In genomic region chr7:19227883-19228792, GRCm38 (mm10) we compare ENCODE assay signal across 8 mouse cellular contexts. TPM values are rescaled to one million over a fixed set of nuclear protein-coding genes. Genes with fewer than 3 reads are reported as not detected.
A peak's percentile ranks its signal among the peaks of the same experiment; 100 is the strongest.
DNase-seq lines count a peak whose midpoint lies in the region; ATAC-seq lines count a peak whose summit lies in the region.

TSS of gene Opa3 (plus strand) at chr7:19228334.

- under 1% methylated on average over 88 of the region's 91 CpGs for WGBS in heart, embryonic 13.5 days
- WGBS in liver, embryonic 12.5 days (ENCODE audit: insufficient replicate concordance), result under 1% methylated on average over 87 of the region's 91 CpGs
- WGBS in stomach, embryonic 15.5 days, result under 1% methylated on average over 91 of the region's 91 CpGs

- H3K4me3 ChIP-seq in brown adipose tissue, adult 24 weeks (ENCODE audit: insufficient read depth, low read depth, low read length), result peak within 1 kb of the TSS; percentile 73
- peak within 1 kb of the TSS; percentile 59 for H3K4me3 ChIP-seq in heart, embryonic 13.5 days
- peak within 1 kb of the TSS; percentile 76 for H3K4me3 ChIP-seq in liver, embryonic 12.5 days
- H3K4me3 ChIP-seq in stomach, embryonic 15.5 days (replicated peaks), result peak within 1 kb of the TSS; percentile 65

- ATAC-seq in heart, embryonic 13.5 days (ENCODE audit: extremely low read depth, insufficient number of reproducible peaks, low FRiP score, low TSS enrichment), result peak; percentile 92
- peak; percentile 86 for ATAC-seq in liver, embryonic 12.5 days
- ATAC-seq in stomach, embryonic 15.5 days (ENCODE audit: insufficient read depth, low FRiP score, low read depth), result peak; percentile 91

- H3K27ac ChIP-seq in brown adipose tissue, adult 24 weeks (replicated peaks; ENCODE audit: low read depth, low read length), result peak within 1 kb of the TSS; percentile 97
- H3K27ac ChIP-seq in heart, embryonic 13.5 days (replicated peaks), result peak within 1 kb of the TSS; percentile 100
- peak within 1 kb of the TSS; percentile 99 for H3K27ac ChIP-seq in liver, embryonic 12.5 days
- peak within 1 kb of the TSS; percentile 99 for H3K27ac ChIP-seq in stomach, embryonic 15.5 days

- H3K9me3 ChIP-seq in heart, embryonic 13.5 days, result no peaks in the 10 kb centered on the region
- H3K9me3 ChIP-seq in liver, embryonic 12.5 days (replicated peaks), result no peaks in the 10 kb centered on the region
- H3K9me3 ChIP-seq in stomach, embryonic 15.5 days, result no peaks in the 10 kb centered on the region

- peaks cover 7% of the 10 kb centered on the region for H3K4me1 ChIP-seq in brown adipose tissue, adult 24 weeks (ENCODE audit: control insufficient read depth, insufficient read depth, insufficient read length, low read length)
- peaks cover 34% of the 10 kb centered on the region for H3K4me1 ChIP-seq in heart, embryonic 13.5 days
- H3K4me1 ChIP-seq in liver, embryonic 12.5 days, result peaks cover 74% of the 10 kb centered on the region
- peaks cover 16% of the 10 kb centered on the region; the same call in 1 of the 2 replicates for H3K4me1 ChIP-seq in stomach, embryonic 15.5 days

- H3K36me3 ChIP-seq in heart, embryonic 13.5 days, result peaks cover 27% of the 10 kb centered on the region
- peaks cover 47% of the 10 kb centered on the region for H3K36me3 ChIP-seq in liver, embryonic 12.5 days
- no peaks in the 10 kb centered on the region for H3K36me3 ChIP-seq in stomach, embryonic 15.5 days

- no peaks in the 10 kb centered on the region for H3K27me3 ChIP-seq in heart, embryonic 13.5 days (replicated peaks)
- no peaks in the 10 kb centered on the region for H3K27me3 ChIP-seq in liver, embryonic 12.5 days (replicated peaks)
- no peaks in the 10 kb centered on the region for H3K27me3 ChIP-seq in stomach, embryonic 15.5 days (replicated peaks)

- H3K4me2 ChIP-seq in heart, embryonic 13.5 days, result peak within 1 kb of the TSS; percentile 76
- H3K4me2 ChIP-seq in liver, embryonic 12.5 days, result peak within 1 kb of the TSS; percentile 83
- peak within 1 kb of the TSS; percentile 87 for H3K4me2 ChIP-seq in stomach, embryonic 15.5 days

- H3K9ac ChIP-seq in heart, embryonic 13.5 days, result peak within 1 kb of the TSS; percentile 91
- H3K9ac ChIP-seq in liver, embryonic 12.5 days, result peak within 1 kb of the TSS; percentile 87
- peak within 1 kb of the TSS; percentile 60 for H3K9ac ChIP-seq in stomach, embryonic 15.5 days

- DNase-seq in CD4-positive, CD25-positive, alpha-beta regulatory T cell, adult 2 months (ENCODE audit: low read depth, low spot score), result peak; percentile 100
- DNase-seq in fat pad, adult 2 months (ENCODE audit: extremely low read depth, low read depth, low spot score), result peak; percentile 97
- DNase-seq in kidney, postnatal 10 days, result peak; percentile 100
- DNase-seq in natural killer cell, adult 2 months (ENCODE audit: low spot score in 2 of 2), result peak; percentile 99

RNA-seq across cellular contexts. Expression of gene Opa3, which starts in this region (rescaled TPM):
- 28.9 and 29.2 TPM in 2 replicates for polyA plus RNA-seq in brown adipose tissue, adult 24 weeks (2012; ENCODE audit: insufficient read depth, insufficient read length, missing spikeins)
- polyA plus RNA-seq in heart, embryonic 13.5 days (2015; fragmentation: Nextera tagmentation; extraction: Ambion mirVana), result 35.2 and 38.4 TPM in 2 replicates
- polyA plus RNA-seq in liver, embryonic 12.5 days (2016; fragmentation: Nextera tagmentation; extraction: Ambion mirVana), result 22.1 and 23.3 TPM in 2 replicates
- polyA plus RNA-seq in stomach, embryonic 15.5 days (2015; fragmentation: Nextera tagmentation; extraction: Ambion mirVana), result 32.3 and 34.5 TPM in 2 replicates

Comparison
In these comparisons a context has a peak if more than half of its experiments do, and no peak if none do; other contexts are left out.
1. Peak in every context shown above with its lines: DNase-seq, ATAC-seq, H3K4me3 ChIP-seq and H3K27ac ChIP-seq.